Mouse (Mus musculus): Measurements from ENCODE around the gene Cnot6l.

Gene Cnot6l

DNA sequence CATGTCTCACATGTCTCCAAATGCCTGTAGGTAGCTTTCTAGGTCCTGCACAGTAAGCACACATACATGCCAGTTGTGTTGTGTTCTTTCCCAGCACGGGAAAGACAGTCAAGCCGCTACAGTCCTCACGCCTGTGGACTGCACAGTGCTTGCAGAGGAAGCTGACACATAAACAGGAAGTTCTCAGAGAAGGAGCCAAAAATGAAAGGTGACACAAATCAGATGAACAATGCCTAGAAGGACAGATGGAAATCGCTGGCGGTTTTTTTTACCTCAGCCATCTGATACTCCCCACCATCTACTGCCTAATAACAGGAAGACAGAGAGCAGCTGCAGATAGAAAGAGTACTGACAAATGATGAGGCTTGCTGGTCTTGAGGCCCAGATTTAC is at the start of gene Cnot6l:
TSS of gene Cnot6l (minus strand) at position 151 of the 391 bp plus-strand sequence.
- peak; percentile 75 for DNase-seq (ENCODE audit: low spot score)

DNA sequence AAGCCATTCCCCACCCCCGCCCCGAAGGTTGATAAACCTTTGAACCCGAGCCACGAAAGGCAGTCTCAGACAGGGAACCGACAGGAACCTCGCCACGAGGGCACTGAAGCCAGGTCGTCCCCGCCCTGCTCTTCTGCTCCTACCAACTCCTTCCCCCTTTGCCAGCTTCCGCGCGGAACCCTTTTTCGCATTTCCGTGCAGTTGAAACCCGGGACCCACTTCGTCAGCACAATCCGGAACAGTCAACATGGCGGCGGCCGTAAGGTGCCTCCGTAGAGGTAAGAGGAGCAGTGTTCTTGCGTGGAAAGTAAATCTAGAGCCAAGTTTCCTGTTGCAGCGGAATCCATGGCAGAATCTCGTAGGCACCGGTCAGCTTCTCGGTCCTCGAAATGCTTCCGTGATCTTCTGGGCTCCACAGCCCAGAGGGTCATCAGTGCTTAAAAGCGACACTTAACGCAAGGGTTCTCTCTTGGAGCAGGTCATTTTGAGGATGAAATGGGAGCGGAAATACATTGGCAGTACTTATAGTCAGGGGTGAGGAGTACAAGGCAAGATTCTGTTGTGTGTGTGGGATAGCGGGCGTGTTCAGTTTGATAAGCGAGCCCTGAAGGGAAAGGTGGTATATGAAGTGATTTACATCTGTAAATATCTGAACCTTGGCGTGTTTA is 46.1 kb upstream of the Cnot6l start:
- DNase-seq (ENCODE audit: low spot score) = peak; percentile 95

DNA sequence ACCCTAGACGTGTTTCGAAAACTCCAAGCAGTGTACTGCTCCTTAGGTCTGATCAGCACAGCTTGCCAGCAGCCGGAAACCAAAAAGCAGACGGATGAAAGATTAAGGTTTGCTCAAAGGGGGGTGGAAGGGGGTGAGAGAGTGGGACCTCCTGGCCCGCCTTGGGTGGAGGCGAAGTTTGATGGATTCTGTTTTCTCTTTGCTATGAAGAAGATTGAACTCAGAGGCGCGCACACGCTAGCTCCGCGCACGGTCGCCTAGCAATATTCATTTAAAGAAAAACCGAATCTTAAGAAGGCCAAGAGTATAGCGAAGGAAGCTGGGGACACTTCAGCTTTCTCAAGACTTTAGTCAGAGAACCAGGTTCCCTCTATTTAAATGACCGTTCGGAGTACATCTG is 45.5 kb upstream of the Cnot6l start, which contains the start of gene Mrpl1:
TSS of gene Mrpl1 (plus strand) at position 35 of the 400 bp plus-strand sequence.
- peak; percentile 74 for DNase-seq (ENCODE audit: low spot score)

DNA sequence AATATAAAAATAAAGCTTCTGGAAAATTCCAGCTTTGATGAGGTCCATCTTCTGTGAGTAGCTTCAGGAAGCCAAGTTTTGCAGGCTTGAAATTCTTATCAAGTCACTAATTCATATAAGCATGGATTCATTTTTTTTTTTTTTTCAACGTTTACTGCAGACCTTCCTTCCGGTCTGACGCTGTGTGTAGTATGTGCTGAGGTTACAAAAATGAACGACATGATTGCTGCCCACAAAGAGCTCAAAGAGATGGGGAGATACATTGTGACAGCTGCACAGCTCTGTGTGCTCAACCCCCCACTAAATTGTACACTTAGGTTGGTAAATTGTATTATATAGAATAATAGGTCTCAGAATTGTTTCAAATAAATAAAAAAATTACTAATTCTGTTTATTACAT is 44.6 kb upstream of the Cnot6l start:
- peak; percentile 61 for DNase-seq (ENCODE audit: low spot score)

DNA sequence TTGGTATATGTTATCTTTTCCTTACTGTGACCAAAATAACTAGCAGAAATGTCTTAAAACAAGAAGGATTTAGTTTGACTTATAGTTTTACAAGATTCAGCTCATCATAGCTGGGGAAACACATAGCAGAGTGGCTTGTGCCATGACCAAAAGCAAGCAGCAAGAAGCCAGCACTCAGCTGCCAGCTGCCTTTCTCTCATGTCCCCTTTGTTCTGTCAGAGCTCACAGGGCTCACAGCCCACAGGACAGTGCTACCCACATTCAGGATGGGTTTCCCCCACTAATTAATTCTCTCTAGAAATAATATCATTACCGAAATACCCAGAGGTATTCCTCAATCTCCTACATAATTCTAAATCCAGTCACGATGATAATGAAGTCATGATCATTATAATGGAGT is 43.6 kb upstream of the Cnot6l start:
- DNase-seq (ENCODE audit: low spot score) = no peak

DNA sequence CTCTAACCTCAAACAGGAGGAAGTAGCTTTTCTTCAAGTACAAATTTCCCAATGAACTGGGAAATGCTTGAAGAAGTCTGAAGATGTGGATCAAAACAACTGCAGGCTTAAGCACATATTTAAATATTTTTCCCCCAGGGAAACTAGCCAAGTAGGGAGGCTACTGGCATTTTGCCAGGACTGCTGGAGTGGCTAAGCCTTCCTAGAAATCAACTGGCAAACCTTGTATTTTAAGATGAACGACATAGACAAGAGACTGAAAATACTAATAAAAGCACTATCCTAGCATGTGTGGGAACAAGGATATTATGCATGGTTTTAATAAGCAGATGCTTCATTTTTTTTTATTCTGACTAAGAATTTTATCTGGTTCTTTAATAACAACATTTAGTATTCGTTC is 42.9 kb upstream of the Cnot6l start:
- no peak for DNase-seq (ENCODE audit: low spot score)

DNA sequence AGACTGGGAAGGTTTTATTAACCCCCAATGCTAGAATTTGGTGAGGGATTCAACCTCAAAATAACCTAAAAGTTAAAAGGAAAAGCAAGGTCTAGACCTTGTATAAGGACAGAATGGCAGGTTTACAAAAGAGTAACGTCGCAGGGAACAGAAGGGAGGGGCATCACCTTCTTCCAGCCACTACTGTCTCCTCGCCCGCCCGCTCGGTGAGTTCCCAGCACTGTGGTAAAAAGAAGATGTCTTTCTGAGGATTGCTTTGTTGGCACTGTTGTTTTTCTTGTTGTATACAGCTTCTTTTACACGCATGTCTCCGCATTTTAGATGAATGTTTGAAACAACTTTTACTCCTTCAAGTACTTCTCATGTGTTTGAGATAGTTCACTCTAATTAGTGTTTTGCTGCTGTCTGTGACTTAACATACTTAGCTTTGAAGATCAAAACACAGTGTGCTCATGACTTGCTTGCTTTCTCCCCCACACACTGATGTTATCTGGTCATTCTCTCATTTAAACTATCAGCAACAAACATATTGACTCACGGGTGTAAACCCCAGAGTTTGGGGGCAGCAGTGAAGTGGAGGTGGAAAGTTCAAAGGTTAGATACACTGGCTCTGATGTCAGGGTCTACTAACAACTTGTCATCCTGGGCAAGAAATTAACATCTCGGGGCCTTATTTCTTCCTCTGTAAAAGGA is 37.6 kb upstream of the Cnot6l start:
- DNase-seq (ENCODE audit: low spot score) = peak; percentile 33

DNA sequence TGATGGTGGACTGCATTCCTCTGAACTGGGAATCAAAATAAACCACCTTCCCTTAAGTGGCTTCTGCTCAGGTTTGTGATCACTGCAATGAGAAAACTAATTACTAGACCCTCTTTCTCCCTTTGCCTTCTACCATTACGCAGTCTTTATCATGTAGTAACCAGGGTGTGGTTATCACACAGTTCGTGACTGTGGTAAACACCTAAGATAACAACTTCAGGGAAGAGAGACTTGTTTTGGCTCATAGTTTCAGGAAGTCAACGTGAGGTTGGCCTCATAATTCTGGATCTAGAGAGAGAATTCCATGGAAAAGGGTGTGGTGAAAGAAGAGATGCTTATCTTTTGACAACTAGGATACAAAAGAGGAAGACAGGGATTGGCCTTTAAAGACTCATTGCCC is 36.3 kb upstream of the Cnot6l start:
- no peak for DNase-seq (ENCODE audit: low spot score)

DNA sequence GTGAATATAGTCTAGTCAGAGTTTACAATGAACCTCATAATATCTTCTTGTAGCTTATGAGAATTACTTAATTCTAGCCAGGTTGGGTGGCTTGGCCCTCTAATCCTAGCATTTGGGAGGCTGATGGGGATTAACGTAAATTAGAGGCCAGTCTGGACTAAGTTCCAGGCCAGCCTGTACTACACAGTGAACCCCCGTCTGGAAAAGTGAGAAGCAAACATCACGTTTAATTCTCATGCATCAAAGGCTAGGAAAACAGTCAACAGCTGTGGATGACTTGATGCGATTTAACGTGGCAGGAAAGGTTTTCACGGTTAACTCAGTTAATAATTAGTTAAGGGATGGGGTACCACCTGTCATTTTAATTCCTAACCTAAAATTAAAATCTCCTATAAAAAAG is 34.3 kb upstream of the Cnot6l start:
- DNase-seq (ENCODE audit: low spot score) = no peak

DNA sequence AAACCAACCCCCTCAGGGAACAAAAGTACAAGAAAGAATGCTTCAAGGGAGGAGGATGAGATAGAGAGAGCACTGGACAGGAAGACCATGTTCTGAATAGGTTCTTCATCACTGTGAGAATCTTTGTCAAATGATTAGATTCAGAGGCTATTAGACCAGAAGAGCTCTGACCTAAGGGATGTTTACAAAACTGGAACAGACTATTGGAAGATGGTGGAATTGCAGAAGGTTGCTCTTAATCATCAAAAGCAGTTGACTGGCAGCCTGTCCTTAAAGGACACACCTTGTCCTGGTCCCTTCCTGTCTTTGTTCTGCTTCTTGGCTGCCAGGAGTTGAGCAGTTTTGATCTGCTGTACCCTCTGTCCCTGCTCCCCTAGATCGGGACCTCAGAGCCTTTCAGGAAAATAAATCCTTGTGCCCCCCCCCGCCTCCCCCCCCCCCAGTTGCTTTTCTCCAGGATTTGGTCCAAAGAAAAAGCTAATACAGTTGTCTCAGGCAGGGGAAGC is 32.6 kb upstream of the Cnot6l start:
- no peak for DNase-seq (ENCODE audit: low spot score)

DNA sequence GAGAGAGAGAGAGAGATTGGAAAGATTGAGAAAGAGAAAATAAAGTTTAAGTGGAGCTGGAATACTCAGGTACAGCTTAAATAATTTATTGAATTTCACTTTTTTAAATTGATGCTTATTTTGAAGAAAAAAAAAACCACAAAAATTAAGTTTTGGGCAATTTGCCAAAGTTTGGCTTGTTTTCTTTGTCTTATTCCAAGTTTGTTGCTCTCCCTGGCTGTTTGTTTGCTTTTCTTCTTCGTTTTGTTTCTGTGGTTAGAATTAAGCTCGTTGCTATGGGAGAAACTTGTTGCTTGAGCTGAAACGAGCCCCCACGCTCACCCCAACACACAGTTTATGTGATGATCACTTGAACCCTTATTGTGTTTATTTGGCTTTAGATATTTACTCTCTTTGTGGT is 27.3 kb upstream of the Cnot6l start:
- no peak for DNase-seq (ENCODE audit: low spot score)

DNA sequence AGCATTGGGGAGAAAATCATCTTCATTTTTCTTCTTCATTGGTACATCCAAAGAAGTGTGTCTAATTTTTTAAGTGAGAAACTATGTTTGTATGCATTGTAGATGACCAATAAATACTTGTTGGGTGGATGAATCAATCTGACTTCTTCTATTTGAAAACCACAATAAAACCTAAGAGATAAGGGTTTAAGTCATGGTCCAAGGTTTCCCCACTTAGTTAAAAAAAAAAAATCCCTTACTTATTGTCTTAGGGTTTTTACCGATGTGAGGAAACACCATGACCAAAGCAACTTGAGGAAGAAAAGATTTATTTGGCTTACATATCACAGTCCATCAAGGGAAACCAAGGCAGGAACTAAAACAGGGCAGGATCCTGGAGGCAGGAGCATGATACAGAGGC is 25.8 kb upstream of the Cnot6l start:
- no peak for DNase-seq (ENCODE audit: low spot score)

DNA sequence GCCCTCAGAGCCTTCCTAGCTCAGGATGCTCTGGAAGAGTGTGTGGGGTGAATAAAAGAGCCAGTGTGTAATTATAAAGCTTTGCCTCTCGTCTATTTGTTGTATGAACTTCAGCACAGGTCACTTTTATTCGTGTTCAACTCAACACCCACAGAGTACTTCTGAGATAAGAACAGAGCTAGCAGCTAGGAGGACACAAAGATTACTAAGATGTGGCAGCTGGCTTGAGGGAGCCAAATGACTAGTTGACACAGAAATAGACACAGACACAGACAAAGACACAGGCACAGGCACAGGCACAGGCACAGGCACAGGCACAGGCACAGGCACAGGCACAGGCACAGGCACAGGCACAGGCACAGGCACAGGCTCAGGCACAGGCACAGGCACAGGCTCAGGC is 20.0 kb upstream of the Cnot6l start:
- no peak for DNase-seq (ENCODE audit: low spot score)

DNA sequence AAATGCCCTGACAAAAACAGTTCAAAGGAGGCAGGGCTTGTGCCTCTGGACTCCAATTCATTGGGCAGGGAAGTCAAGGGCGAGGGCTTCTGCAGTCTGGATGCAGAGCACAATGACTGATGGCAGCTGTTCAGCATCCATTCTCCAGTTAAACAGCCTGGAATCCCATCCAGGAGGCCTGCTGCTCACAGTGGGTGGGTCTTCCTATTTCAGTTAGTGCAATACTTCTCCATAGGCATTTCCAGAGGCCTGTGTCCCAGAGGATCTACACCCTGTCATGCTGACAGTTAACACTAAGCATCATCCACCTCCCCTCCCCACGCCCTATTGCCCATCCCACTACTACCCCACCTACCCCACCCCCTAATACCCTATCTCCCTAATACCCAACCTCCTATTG is 19.2 kb upstream of the Cnot6l start:
- no peak for DNase-seq (ENCODE audit: low spot score)

DNA sequence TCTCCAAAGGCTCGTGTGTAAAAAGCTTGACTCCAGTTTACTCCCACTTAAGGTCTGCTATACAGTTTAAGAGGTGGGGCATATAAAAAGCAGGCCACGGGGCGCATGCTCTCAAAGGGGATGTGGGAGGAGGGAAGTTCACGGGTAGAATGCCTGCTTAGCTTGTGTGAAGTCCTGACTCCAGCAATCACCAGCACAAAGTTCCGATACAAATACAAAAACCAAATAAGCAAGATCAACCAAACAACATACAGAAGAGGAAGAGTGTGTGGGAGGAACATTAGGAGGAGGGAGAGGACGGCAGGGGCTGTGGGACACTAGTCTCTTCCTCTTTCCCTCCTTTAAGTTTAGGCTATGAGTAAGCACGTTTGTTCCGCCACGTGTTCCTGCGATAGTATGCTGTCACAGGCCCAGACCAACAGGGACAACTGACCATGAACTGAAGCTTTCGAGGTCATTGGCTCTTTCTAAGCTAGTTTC is 12.9 kb upstream of the Cnot6l start:
- DNase-seq (ENCODE audit: low spot score) = peak; percentile 28

DNA sequence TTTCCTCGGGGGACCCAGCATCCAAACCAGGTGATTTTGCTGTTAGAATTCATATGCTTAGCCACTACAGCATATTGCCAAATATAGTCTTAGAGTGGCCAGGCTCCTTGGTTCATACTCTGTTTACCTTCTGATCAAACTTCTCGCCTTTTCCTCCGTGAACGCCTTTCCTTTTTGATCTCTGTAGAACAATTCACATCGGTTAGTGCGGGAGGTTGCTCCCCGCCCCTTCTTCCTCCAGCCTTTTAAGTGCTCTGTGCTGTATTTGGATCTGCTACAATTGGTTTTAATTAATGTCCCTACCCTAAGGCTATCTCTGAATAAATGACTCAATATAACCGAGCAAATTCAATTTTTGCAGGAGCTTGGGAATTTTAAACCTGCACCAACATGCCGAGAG is 12.2 kb upstream of the Cnot6l start:
- DNase-seq (ENCODE audit: low spot score) = peak; percentile 63

DNA sequence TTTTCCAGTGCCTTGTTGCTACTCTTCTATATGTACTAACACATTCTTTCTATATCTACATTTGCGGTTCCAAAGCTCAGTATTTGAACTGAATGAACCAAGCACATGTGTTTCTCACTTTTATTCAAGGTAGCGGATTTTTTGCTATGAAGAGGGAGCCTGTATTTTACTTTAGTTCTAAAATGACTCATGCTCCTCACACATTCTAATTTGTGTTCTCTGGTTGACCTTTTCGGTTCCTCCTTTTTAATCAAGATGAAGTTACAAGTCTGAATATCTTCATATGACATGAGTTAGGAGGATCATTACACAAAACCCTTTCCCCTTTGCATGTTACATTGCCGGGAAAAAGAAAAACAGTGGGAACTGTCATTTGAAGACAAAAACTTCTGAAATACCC is 7.8 kb upstream of the Cnot6l start:
- no peak for DNase-seq (ENCODE audit: low spot score)

DNA sequence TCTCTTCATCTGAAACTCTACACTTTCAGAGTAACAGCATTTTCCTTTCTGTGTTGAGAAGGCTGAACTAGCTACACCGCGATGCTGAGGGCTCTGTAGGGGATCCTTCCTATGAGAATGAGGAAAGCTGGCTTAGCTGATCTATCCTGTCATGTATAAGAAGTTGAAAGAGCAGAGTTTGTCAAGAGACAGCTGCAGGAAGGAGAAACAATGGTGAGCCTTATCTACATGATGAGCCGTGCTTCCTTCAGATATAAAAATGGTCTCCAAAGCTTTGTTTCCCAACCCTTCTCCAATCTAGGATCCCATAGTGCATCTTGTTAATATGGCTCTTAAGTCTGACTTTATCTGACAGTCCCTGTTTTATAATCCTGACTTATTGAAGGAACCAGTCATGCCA is 6.5 kb upstream of the Cnot6l start:
- DNase-seq (ENCODE audit: low spot score) = no peak

DNA sequence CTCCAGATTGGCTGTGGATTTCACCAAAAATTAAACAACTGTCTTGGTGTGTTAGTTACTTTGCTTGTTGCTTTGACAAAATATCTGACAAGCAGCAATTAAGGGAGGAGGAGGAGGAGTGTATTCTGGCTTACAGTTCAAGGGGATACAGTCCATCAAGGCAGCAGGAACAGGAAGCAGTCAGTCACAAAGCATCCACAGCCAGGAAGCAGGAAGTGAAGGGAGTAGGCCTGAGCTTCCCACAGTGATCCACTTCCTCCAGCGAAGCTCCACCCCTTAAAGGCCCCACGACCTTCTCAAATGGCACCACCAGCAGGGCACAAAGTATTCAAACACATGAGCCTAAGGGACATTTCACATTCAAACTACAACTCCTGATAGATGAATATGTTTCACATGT is 2.8 kb upstream of the Cnot6l start:
- DNase-seq (ENCODE audit: low spot score) = peak; percentile 43

DNA sequence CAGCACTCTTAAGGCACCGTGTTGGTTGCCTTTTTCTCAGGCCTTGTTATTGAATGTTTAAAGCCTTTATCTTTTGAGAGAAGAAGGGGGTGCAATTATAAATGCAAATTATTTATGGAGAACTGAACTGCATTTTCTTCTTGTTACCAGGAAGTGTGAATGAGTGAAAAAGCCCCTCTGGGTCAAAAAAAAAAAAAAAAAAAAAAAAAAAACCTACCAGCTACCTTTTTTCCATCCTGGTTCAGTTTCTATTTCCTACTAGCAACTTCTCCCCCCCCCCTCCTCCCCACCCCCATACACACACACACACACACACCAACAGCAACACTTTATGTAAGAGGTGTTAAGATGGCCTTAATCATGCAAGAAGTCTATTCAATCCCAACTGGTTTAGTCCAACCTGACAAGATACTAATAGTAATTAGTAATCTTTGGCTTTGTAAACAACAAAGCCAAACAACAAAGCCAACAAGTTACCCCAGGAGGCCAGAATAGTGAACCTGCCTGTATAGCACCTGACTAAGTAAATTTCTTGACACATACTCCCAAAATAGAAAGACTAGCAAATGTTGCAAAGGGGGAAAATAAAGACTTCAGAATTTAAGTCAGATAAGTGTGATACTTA is 463 bp downstream of the Cnot6l start:
- DNase-seq (ENCODE audit: low spot score) = no peak

DNA sequence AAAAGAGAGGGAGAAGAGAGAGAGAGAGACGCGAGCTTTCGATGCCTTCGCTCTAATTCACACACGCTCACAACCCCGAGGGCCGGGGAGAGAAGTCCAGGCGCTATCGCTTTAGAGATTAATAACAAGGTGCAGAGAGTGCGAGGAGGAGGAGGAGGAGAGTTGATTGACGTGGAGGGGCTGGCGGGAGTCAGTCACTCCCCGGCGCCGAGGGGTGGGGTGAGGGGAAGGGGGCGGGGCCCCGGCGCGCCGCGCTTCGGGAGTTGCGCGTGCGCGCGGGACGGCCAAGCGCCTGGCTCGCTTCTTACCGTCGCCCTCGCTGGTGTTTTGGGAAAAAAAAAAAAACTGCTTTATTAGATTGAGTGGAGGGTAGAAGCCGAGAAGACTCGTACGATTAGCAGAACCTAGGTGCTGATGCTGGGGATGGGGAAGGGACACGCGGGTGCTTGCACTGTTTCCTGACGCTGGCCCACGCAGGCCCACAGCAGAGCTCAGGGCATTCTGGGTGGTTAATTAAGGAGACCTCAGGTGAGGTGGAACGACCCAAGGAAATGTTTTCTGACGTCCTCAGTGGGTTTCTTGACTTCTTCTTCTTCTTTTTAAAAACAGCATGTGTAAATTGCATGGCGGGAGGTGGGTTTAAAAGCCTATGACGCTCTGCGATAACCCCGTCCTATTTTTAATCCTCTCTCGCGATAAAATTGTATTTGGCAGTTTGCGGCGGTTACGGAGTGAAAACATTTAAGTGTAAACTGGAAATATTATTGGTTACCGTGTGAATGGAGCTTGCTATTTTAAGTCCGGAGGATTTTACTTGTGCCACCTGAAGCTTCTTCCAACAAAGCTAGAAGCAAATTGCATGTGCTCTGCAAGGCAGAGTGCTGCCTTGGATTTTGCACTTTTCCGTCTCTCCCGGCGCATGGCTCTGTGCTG is 1.3 kb downstream of the Cnot6l start:
- peak; percentile 81 for DNase-seq (ENCODE audit: low spot score)

Measured in T-cell, adult 2 months (primary cell).